Mouse (Mus musculus) NIH3T3 (cell line): Measurements from ENCODE around the gene Med26.

ENCODE experiments used
- DNase-seq: peaks from one replicate; pipeline ENCODE4 v3.0.0-alpha.2; 2012; ENCODE audit warnings: low read depth

Gene Med26

DNA sequence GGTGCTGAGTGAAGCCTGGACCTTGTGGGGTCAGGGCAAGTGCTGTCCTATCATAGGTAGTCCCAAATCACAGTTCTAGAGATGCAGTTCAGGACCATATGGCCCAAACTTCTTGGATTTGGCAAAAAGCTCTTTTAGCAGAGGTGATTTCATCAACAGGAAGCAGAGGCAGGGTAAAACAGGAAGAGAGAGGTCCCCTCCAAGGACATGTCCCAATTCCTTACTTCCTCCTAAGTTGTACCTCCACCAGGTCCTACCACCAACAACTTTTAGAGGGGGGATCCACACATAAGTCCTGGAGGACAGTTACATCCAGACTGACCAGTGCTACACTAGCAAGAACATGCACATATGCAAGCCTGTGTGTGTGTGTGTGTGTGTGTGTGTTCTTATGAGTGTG lies 61.1 kb downstream of the Med26 start:
- DNase-seq = no peak

GRCm38 (mm10) chr8:72485456-72486199 lies 62.4 kb downstream of the Med26 start:
- DNase-seq = peak; percentile 25

DNA sequence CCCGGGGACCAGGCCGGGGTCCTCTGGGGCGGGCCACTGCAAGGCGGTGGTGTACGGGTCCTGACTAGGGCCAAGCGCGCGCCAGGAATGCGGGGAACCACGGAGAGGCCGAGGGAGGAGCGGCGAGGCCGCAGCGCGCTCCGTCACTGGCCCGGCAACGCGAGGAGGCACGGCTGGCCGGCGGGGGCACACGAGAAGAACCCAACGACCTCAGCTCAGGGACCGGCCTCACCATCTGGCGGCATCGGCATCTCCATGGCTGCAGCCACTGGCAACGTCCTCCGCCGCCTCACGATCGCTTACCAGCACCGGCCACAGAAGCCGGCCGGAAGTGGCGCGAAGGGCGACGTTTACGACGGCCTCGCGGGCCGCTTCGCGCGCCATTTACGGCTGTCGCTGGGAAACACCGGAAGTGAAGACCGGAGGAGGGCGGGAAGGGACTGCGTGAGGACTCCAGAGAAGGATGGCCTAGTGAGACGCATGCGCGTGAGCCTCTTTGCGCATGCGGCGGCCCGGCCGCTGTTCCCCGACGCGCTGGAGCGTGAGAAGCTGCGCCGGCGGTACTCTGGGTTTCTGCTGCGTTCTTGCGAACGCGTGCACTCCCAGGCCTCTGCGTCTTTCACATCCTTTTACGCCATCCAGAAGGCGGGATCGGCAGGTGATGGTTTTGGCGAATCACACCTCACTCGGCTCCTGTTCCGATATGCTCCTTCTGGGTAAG lies 73.1 kb downstream of the Med26 start, which contains the start of gene Cherp:
Gene Cherp, minus strand, starts transcription at position 401 of the 721 bp plus-strand sequence.
- DNase-seq = peak; percentile 99

GRCm38 (mm10) chr8:72470684-72471083 lies 77.4 kb downstream of the Med26 start:
- DNase-seq = no peak

- DNase-seq = no peak
These were observed 78.1 kb downstream of the Med26 start for GRCm38 (mm10) chr8:72469984-72470383.

- DNase-seq = no peak
These were observed 78.8 kb downstream of the Med26 start for GRCm38 (mm10) chr8:72469243-72469642.

- DNase-seq = no peak
These were observed 83.9 kb downstream of the Med26 start for GRCm38 (mm10) chr8:72464211-72464610.

DNA sequence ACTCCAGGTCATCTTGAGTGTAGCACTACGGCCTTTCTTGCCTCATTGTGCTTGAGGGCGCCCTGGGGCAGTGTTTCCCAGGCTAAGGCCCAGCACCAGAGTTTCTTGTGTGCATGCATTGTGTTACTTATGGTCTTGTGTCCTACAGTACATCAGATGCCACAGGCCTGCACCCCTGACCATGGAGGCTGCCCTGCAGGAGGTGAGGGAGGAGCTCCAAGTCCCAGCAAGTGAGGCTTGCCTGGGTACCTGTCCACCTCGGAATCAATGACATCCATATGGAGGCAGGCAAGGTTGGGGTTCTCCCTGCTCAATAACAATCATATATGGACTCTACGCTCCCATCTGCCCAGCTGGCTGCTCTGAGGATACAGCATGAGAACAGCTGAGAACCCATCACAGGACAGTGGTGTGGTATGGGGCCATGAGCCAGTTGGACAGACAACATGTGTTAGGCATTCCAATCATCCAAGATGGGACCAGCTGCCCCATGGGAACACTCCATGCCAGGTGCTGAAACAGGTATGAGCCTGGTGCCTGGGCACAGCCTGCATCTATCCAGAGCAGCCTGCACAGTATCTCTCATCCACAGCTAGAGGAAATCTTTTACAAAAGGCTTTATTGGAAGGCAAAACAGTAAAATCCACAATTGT lies 88.1 kb downstream of the Med26 start:
- DNase-seq = no peak

GRCm38 (mm10) chr8:72458457-72458856 lies 89.6 kb downstream of the Med26 start:
- no peak for DNase-seq

GRCm38 (mm10) chr8:72457806-72458205 lies 90.3 kb downstream of the Med26 start:
- no peak for DNase-seq

- DNase-seq = no peak
These were observed 92.8 kb downstream of the Med26 start for GRCm38 (mm10) chr8:72455317-72455716.

DNA sequence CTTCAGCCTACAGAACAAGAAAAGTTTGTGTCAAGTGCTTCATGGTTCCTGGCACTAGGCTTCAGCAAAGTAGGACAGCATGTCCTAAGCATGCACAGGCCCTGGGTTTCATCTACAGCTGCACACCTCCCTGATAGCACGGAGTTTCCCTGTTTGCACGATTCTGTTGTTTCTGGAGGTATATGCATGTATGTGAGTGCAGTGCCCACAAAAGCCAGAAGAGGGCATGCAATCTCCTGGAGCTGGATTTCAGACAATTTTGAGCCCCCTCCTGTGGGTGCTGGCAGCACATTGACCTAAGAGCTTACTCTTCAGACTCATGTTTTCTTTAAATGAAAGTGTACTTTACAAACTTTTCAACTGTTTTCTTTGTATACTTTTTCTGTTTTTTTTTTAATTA lies 94.2 kb downstream of the Med26 start:
- no peak for DNase-seq

DNA sequence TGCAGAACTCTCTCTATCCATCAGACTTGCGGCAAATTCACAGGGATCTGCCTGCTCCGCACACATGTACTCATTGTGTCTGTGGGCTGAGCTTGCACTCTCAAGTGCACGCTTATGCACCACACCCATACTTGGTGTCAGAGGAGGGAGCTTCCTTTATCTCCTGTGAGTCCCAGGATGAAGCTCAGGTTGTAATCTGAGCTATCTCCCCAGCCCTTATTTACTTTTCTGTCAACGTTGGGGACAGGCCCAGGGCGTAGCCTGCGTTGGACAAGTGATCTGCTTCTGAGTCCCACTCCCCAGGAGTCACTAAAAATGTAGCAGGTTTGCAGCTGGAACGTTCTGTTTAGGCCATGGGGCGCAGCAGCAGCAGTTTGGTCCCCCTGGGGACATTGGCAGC lies 96.6 kb downstream of the Med26 start:
- DNase-seq = no peak

- no peak for DNase-seq
These were observed 103.0 kb downstream of the Med26 start for GRCm38 (mm10) chr8:72445071-72445470.
